Mouse (Mus musculus) gastrocnemius, adult 2 months (tissue): ENCODE data around the gene Heatr4. TPM values are rescaled to one million over a fixed set of nuclear protein-coding genes. Genes with fewer than 3 reads are reported as not detected.
"Not testable (repeated sequence)": the region's sequence is repeated elsewhere in the genome, so short reads cannot be mapped to it uniquely, and the experiment has no call there.

Experiments used
- DNase-seq: peaks from one replicate; pipeline ENCODE4 v3.0.0; 2022
- H3K27ac ChIP-seq: fragments of 200-600 bp; 2 replicates; pipeline ENCODE4 v1.8.1; 2022; ENCODE audit warnings: mild to moderate bottlenecking
- H3K4me3 ChIP-seq: fragments of 200-600 bp; 2 replicates; pipeline ENCODE4 v1.8.1; 2022; ENCODE audit warnings: mild to moderate bottlenecking, moderate library complexity
- CTCF ChIP-seq: fragments of 200-600 bp; IDR thresholded peaks from 2 replicates; pipeline ENCODE4 v1.8.1; 2022; ENCODE audit warnings: antibody characterized with exemption, mild to moderate bottlenecking, moderate library complexity
- intact Hi-C: fragments of 180-260 bp; cut with DNase I; formaldehyde crosslinking; loops from one replicate; pipeline ENCODE4 v1.15.1; 2025
- total RNA-seq, 2 experiments: library from RNA; stranded (reverse); gene quantifications; 2 replicates each; pipeline ENCODE4 v1.2.3; 2021

Gene Heatr4
- total RNA-seq, 2 experiments from 2014 or later = not detected

GRCm38 (mm10) chr12:84011251-84012040, 26.8 kb upstream of the Heatr4 start:
- peak; percentile 58 for DNase-seq
- no peak for TF ChIP-seq CTCF
- intact Hi-C loops = no loop called here
- no peak overlapping the region for H3K27ac ChIP-seq
- H3K4me3 ChIP-seq = no peak overlapping the region

- peak overlapping the region; percentile 69 for H3K4me3 ChIP-seq
These were observed 25.5 kb upstream of the Heatr4 start for GRCm38 (mm10) chr12:84010201-84010600.

GRCm38 (mm10) chr12:84009171-84009965, 24.7 kb upstream of the Heatr4 start, which contains the start of gene Acot1:
Gene Acot1 (plus strand): TSS chr12:84009490.
- DNase-seq = peak; percentile 74
- intact Hi-C loops = not testable (repeated sequence)
- Histone ChIP-seq H3K4me3 (peak within 1 kb of the TSS; percentile 69), H3K27ac (peak within 1 kb of the TSS; percentile 61; the same call in 1 of the 2 replicates)

More at GRCm38 (mm10) chr12:84010201-84010600, 25.5 kb upstream of the Heatr4 start:
- DNase-seq = no peak
- TF ChIP-seq CTCF = no peak
- no peak overlapping the region for H3K27ac ChIP-seq
- intact Hi-C loops = no loop called here

- Histone ChIP-seq H3K27ac (peak overlapping the region; percentile 61; the same call in 1 of the 2 replicates), H3K4me3 (peak overlapping the region; percentile 69)
- no peak for DNase-seq
- intact Hi-C loops = no loop called here
- no peak for TF ChIP-seq CTCF
These were observed 24.1 kb upstream of the Heatr4 start for GRCm38 (mm10) chr12:84008729-84009128.

- no peak overlapping the region for H3K27ac ChIP-seq
- H3K4me3 ChIP-seq = no peak overlapping the region
- intact Hi-C loops = no loop called here
- DNase-seq = no peak
- no peak for TF ChIP-seq CTCF
These were observed 23.6 kb upstream of the Heatr4 start for GRCm38 (mm10) chr12:84008251-84008650.

- no peak for DNase-seq
- H3K27ac ChIP-seq = no peak overlapping the region
- no peak for TF ChIP-seq CTCF
- no peak overlapping the region for H3K4me3 ChIP-seq
- intact Hi-C loops = no loop called here
These were observed 19.2 kb upstream of the Heatr4 start for GRCm38 (mm10) chr12:84003866-84004265.

- intact Hi-C loops = no loop called here
- DNase-seq = no peak
- no peak overlapping the region for H3K4me3 ChIP-seq
- no peak for TF ChIP-seq CTCF
- no peak overlapping the region for H3K27ac ChIP-seq
These were observed 15.8 kb upstream of the Heatr4 start for GRCm38 (mm10) chr12:84000418-84000817.

- H3K4me3 ChIP-seq, intact Hi-C loops, H3K27ac ChIP-seq: not testable (repeated sequence)
- peak; percentile 77 for DNase-seq
These were observed 14.6 kb upstream of the Heatr4 start for GRCm38 (mm10) chr12:83999237-83999636.

- Histone ChIP-seq H3K27ac (no peak overlapping the region; the same call in 1 of the 2 replicates), H3K4me3 (no peak overlapping the region)
- no peak for TF ChIP-seq CTCF
- no peak for DNase-seq
- intact Hi-C loops = no loop called here
These were observed 13.9 kb upstream of the Heatr4 start for GRCm38 (mm10) chr12:83998341-83999107.

- Histone ChIP-seq H3K4me3 (no peak overlapping the region), H3K27ac (no peak overlapping the region)
- intact Hi-C loops = no loop called here
- no peak for TF ChIP-seq CTCF
- DNase-seq = no peak
These were observed 12.6 kb upstream of the Heatr4 start for GRCm38 (mm10) chr12:83997221-83997620.

- no peak for DNase-seq
- TF ChIP-seq CTCF = peak; percentile 12; the same call in 1 of the 2 replicates
- Histone ChIP-seq H3K27ac (no peak overlapping the region), H3K4me3 (peak overlapping the region; percentile 74; the same call in 1 of the 2 replicates)
- intact Hi-C loops = loop anchor here (2.0 to 5.0 kb wide), 2 partner anchors 25 to 43 kb away; no protein-coding TSS in a partner anchor
These were observed 4.7 kb upstream of the Heatr4 start for GRCm38 (mm10) chr12:83989378-83989777.

- intact Hi-C loops = loop anchor here (2.0 to 5.0 kb wide), 2 partner anchors 26 to 44 kb away; no protein-coding TSS in a partner anchor
- Histone ChIP-seq H3K4me3 (peak overlapping the region; percentile 74), H3K27ac (peak overlapping the region; percentile 95)
- no peak for TF ChIP-seq CTCF
- no peak for DNase-seq
These were observed 3.8 kb upstream of the Heatr4 start for GRCm38 (mm10) chr12:83988483-83988882.
